Mouse (Mus musculus): ENCODE data around the gene Tmem121b.

Gene Tmem121b

DNA sequence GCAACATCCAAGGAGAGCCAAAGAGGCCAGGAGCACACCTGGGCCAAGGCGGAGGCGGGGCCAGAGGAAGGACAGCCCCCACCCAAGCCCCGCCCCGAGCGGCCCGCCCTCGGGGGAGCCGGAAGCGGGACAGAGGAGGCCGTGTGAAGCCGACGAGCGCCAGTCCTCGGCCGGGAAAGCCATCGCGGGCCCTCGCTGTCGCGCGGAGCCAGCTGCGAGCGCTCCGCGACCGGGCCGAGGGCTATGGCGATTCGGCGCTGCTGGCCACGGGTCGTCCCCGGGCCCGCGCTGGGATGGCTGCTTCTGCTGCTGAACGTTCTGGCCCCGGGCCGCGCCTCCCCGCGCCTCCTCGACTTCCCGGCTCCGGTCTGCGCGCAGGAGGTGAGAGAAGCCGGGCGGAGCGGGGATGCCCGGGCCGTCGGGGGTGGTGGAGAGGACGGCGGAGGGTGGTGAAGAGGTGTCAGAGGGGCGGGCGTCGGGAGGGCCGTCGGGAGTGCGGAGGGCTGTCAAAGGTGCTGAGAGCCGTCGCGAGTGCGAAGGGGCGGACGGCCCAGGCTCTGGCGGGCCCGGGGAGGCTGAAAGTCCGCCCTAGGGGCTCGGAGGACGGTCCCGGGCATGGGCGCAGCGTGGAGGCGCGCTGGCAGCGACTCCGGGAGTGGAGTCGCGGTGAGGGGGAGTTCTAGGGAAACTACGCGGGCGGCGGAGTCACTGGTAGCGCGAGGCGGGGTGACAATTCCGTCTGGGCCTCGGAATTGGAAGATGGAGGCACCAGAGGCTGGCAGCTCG, 30.3 kb downstream of the Tmem121b start, which contains the start of gene Il17ra:
Gene Il17ra (plus strand): TSS at position 162 of the 786 bp plus-strand sequence.
- peak; percentile 93 to 94 for DNase-seq

DNA sequence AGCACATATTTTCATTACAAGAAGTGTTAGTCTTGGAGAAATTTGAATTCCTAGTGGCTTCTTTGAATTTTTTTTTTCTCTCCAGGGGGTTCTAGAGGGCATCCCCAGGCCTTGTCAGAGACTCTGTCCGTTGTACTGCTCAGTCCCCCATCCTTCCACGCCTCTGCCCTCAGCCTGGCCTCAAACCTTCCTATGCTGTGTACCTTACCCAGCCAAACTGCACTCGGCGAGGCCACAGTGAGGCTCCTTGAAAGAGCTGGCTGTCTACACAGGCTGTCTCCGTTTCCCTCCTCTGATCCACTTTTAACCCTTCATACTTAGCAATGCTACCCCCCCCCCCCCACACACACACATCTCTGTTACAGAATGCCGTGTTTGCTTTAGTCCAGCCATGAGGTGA, 31.4 kb downstream of the Tmem121b start:
- DNase-seq: no peak

DNA sequence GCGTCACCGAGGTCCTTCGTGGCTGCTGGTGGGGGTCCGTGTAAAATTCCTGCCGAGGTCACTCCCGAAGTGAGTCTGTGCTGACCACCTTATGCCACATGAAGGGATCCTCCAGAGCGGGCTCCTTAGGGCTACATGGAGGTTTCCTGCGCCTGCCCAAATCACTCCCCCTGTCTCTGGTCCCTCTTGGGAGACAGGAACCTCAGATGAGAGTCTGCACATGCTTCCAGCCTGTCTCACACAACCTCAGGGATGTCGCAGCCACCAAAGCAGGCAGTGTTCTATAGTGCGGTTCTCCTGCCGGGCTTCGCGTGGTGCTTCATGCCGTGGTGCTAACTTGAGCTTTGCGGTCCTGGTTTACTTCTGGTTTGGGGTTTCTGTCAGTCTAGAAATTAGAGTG, 32.4 kb downstream of the Tmem121b start:
- DNase-seq: no peak

DNA sequence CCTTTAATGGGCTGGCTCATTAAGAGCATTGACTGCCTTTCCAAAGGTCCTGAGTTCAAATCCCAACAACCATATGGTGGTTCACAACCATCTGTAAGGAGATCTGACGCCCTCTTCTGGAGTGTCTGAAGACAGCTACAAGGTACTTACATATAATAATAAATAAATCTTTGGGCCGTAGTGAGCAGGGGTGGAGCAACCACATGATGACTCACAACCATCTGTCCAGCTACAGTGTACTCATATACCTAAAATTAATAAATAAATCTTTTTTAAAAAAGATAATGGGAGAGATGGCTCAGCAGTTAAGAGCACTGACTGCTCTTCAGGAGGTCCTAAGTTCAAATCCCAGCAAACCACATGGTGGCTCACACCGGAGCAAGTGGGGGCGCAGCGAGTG, 35.9 kb downstream of the Tmem121b start:
- DNase-seq: no peak

DNA sequence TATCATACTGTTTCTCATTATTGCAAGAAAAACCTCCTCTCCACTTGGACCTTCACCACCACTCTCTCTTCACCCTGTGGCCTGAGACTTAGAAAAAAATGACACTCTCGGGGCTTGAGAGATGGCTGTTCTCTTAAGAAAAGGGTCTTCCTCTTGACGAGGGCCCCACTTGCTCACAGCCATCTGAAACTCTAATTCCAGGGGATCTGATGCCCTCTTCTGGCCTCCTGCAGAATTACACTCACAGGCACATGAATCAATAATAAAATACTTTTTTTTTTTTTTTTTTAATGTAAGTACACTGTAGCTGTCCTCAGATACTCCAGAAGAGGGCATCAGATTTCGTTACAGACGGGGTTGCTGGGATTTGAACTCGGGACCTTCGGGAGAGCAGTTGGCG, 36.5 kb downstream of the Tmem121b start:
- DNase-seq: no peak

DNA sequence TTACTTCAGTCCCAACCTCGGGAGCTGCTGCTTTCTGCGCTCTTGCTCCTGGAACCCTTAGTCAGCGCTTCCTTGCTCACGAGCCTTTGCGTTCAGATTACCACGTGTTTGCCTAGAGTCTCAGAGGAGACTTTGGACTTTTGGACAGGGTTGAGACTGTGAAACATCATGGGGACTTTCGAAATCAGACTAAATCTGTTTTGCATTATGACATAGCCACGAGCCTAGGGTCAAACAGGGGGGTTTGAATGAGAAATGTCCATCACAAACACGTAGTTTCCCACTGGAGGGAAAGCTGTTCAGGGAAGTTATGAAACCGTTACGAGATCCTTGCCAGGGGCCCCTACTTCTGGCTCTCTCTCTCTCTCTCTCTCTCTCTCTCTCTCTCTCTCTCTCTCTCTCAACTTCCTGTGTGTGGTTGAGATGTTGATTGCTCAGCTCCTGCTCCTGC, 39.0 kb downstream of the Tmem121b start:
- no peak for DNase-seq

DNA sequence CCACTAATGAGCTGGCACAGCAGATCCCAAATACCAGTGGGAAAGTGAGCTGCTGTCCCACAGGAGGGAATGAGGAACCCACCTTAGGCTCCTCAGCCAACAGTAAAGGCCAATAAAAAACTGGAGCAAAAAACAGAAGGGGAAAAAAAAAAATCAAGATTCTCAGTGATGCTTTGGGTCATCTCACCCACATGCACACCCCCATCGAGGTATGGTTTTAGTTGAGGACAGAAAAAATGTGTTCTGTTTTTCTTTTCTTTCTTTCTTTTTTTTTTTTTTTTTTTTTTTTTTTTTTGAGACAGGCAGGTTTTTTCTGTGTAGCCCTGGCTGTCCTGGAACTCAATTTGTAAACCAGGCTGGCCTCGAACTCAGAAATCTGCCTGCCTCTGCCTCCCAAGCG, 40.1 kb downstream of the Tmem121b start:
- no peak for DNase-seq

DNA sequence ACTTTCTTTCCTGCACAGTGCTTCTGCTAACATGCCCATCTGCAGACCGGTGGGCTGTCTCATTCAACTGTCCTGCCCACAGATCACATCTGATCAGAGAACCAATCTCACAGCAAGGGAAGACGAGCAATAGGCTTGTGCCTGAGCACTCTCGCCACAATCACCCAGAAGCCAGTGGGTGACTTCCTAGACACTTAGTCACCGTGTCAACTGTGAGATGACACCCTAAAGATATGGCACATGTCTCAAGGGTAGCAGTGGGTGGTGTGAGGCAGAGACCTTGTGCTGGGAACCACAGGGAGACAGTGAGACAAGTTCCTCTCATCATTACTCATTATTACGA, 40.5 kb downstream of the Tmem121b start:
- no peak for DNase-seq

DNA sequence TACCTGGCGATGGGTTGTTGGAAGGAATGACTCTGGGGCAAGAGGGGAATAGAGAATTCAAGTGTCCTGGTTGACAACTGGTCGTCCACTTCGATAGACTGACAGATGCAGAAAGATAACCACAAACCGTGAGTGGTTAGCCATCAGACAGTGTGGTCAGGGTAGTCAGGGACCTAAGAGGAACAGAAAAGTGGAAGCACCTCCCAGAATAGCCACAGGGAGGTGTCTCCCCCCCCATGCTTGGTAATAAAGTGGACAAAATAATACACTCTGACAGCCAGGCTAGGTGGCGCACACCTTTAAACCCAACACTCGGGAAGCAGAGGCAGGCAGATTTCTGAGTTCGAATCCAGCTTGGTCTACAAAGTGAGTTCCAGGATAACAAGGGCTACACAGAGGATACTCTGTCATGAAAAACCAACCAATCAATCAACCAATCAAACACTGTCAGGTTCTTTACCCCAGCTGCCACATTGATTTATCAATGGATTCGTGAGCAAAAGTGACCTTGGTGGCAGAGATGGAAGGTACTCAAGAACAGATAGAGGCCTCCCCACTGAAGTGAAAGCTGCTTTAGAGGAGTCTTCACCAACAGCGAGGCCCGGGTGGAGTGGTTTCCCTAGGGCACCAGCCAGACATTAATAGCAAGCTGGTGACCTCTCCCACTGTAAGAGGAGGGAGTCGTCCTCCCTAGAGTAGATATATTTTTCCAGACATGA, 41.1 kb downstream of the Tmem121b start:
- no peak for DNase-seq

DNA sequence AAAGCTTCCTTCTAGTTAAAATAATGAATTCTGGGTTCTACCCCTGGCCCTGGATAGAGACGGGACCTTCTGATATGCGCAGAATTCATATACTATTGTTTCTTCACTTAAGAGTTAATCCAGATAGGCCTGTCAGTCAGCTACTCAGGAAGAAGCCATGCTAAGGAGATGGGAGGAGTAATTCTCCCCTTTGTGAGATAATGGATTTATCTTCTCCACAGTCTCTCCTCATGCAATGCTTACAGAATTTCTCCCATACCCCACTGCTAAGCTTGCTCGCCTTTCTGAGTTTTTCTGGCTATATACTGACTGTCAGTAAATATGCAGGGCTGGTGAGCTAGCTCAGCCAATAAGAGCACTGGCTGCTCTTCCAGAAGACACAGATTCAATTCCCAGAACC, 43.4 kb downstream of the Tmem121b start:
- no peak for DNase-seq

DNA sequence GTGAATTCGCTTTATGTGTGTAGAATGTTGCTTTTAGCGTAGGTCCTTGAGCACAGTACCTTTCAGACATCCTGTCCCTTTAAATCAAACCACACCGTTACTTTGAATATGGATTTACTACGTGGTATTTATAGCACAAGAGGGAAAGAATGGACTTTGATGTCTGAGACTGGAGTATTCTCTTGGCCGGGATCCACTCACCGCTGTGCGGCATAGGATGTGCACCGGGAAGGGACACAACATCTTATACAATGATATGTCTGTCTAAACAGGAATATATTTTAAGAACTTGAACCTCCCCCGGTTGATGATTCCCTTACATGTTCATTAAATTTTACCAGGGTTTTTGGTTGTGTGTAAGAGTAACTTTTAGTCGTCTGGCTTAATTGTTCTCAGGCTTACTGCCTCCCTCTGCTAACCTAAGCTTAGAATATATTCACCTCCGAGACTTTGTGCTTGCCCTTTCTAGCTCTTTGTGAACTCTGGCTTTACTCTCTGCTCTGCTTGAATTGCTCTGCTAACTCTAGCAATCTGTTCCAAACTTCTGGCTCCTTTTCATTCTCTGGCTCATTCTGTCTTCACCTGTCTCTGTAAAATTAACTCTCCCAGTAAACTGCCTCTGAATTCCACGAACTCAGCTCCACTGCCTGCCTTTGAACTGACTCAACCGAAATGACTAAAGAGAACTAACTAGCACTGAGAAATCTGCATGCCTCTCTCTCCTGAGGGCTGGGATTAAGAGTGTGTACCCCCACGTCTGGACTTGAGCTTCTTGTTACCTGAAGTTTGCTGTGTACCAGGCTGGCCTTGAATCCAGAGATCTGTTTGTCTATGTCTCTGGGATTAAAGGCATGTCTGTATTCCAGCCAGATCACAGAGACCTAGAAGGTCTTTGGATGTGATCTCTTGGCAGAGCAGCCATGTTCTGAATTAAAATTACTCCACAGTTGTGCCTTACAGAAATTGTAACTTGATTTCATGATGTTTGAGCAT, 49.9 kb downstream of the Tmem121b start:
- no peak for DNase-seq

DNA sequence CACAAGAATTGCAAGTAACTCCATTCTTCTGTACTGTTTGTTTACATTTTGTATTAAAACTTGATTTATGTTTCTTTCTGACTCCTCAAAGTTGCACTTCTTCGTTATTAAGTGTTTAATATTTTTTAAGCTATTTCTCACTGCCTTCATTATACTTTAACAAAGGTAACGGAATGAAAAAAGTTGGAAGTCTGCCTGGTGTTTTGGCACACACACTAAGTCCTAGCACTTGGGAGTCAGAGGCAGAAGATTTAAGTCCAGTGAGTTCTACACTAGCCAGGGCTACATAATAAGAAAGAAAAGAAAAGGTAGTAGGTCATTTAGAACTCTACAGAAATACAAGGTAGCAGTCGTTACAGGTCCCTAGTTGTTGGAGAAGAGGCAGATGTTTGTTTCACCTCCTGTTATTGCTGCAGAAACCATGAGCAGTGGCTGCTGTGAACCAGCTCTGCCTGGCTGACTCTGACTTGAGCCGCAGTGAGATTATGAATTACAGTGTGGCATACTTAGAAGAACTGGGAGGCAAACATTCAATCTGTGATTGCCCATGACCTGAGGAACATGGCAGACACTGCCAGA, 51.3 kb downstream of the Tmem121b start:
- no peak for DNase-seq
